Mouse (Mus musculus): ENCODE measurements at regions not wholly inside any gene's neighbourhood (a gene's known extent, or its start where the extent isn't known, plus 50 kb on each side); places are given as distances from the start of the nearest gene placed in this dataset.
A peak's percentile ranks its signal among the peaks of the same experiment; 100 is the strongest.

DNA sequence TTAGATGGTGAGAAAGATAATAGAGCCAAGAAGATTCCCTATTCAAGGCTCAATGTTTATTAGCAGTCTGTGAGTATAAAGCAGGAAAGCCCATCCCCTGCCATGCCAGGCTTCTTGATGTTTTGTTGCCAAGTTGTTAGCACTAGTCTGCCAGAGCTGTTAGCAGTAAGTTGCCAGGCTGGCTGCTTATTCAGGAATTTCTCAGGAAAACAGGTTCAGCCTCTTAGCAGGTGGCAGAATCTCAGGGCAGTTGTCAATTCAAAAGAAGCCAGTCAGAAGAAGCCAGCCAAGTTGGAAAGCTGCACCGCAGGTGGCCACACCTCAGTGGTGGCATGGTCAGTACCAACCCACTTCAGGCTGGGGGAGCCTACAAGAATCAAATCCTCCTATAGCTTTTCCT, 221.6 kb downstream of the Zpld1 start:
- no peak overlapping the region for H3K27ac ChIP-seq (ENCODE audit: insufficient read depth, low read length)
- H3K4me3 ChIP-seq (replicated peaks; ENCODE audit: insufficient read depth, low read depth, low read length): no peak overlapping the region
- WGBS: 10% methylated on average over 1 of the region's 1 CpGs
- no peaks in the 10 kb centered on the region for H3K27me3 ChIP-seq (ENCODE audit: control insufficient read depth, insufficient read depth, low read length)
- peak; percentile 22 to 63 for DNase-seq
- no peak for TF ChIP-seq CTCF (IDR thresholded peaks at IDR 0.05; ENCODE audit: borderline replicate concordance, insufficient read depth, low read depth, low read length)
- TF ChIP-seq POLR2A (IDR thresholded peaks at IDR 0.05; ENCODE audit: borderline replicate concordance, insufficient read depth, low read length): no peak
- H3K4me1 ChIP-seq (ENCODE audit: control insufficient read depth, insufficient read depth, low read length): no peaks in the 10 kb centered on the region

DNA sequence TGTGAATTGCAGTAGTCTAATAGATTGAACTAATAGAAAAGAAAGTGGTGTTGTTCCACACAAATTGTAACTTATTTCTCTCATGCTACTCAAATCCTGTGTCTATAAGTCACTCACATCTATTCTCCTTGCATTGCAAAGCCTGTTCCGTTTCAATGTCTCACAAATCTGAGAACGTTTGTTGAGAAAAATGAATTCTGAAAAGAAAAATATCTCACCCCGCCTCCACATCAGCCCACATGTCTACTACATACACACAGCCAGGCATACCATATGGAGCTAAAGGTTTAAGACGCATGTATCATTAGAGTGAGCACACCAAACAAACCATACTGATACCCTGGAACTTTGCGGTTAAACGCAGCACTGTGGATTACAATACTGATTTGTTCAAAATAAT, 258.0 kb downstream of the Zpld1 start:
- no peak for DNase-seq
- no peaks in the 10 kb centered on the region for H3K4me1 ChIP-seq (ENCODE audit: control insufficient read depth, insufficient read depth, low read length)
- 92% methylated on average over 6 of the region's 6 CpGs for WGBS
- H3K27me3 ChIP-seq (ENCODE audit: control insufficient read depth, insufficient read depth, low read length): no peaks in the 10 kb centered on the region
- TF ChIP-seq CTCF (IDR thresholded peaks at IDR 0.05; ENCODE audit: borderline replicate concordance, insufficient read depth, low read depth, low read length) (no peak), POLR2A (IDR thresholded peaks at IDR 0.05; ENCODE audit: borderline replicate concordance, insufficient read depth, low read length) (no peak)
- H3K4me3 ChIP-seq (replicated peaks; ENCODE audit: insufficient read depth, low read depth, low read length): no peak overlapping the region
- H3K27ac ChIP-seq (ENCODE audit: insufficient read depth, low read length): no peak overlapping the region

GRCm38 (mm10) chr16:55001661-55002289, 296.0 kb downstream of the Zpld1 start:
- H3K4me1 ChIP-seq (ENCODE audit: control insufficient read depth, insufficient read depth, low read length): no peaks in the 10 kb centered on the region
- TF ChIP-seq CTCF (IDR thresholded peaks at IDR 0.05; ENCODE audit: borderline replicate concordance, insufficient read depth, low read depth, low read length) (no peak), POLR2A (IDR thresholded peaks at IDR 0.05; ENCODE audit: borderline replicate concordance, insufficient read depth, low read length) (no peak)
- H3K27ac ChIP-seq (ENCODE audit: insufficient read depth, low read length): no peak overlapping the region
- H3K4me3 ChIP-seq (replicated peaks; ENCODE audit: insufficient read depth, low read depth, low read length): no peak overlapping the region
- H3K27me3 ChIP-seq (ENCODE audit: control insufficient read depth, insufficient read depth, low read length): no peaks in the 10 kb centered on the region
- WGBS: 33% methylated on average over 2 of the region's 2 CpGs
- no peak for DNase-seq

DNA sequence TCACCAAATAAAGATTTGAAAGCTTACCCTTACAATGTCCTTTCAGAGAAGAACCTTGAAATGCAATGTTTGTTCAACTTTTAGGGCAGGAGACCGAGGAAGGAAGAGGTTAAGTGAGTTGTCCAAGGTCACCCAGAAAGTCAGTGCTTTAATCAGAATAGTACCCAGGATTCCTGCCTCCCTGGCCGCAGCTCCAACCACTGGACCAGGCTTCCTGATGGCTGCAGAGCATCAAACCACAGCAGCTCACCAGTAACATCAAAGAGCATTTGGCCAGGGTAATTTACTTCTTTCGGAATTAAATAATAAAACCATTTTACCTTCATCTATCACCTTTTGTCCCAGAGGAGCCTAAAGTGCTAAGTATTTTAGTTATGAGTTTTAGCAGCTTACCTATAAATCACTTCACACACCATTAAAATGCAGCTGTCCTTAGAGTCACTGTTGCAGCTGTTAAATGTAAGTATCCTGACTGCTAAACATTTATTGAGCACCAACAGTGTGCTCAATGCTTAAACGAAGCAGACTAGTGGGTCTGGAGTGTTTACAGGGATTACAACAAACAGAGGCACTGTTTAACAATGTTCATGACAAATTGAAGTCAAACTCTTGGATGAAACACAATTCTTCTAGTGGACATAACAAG, 306.1 kb downstream of the Zpld1 start:
- no peak overlapping the region for H3K27ac ChIP-seq (ENCODE audit: insufficient read depth, low read length)
- DNase-seq: no peak
- H3K4me3 ChIP-seq (replicated peaks; ENCODE audit: insufficient read depth, low read depth, low read length): no peak overlapping the region
- no peaks in the 10 kb centered on the region for H3K4me1 ChIP-seq (ENCODE audit: control insufficient read depth, insufficient read depth, low read length)
- no peaks in the 10 kb centered on the region for H3K27me3 ChIP-seq (ENCODE audit: control insufficient read depth, insufficient read depth, low read length)
- WGBS: 74% methylated on average over 4 of the region's 4 CpGs
- TF ChIP-seq POLR2A (IDR thresholded peaks at IDR 0.05; ENCODE audit: borderline replicate concordance, insufficient read depth, low read length): no peak
- TF ChIP-seq CTCF (IDR thresholded peaks at IDR 0.05; ENCODE audit: borderline replicate concordance, insufficient read depth, low read depth, low read length): no peak

DNA sequence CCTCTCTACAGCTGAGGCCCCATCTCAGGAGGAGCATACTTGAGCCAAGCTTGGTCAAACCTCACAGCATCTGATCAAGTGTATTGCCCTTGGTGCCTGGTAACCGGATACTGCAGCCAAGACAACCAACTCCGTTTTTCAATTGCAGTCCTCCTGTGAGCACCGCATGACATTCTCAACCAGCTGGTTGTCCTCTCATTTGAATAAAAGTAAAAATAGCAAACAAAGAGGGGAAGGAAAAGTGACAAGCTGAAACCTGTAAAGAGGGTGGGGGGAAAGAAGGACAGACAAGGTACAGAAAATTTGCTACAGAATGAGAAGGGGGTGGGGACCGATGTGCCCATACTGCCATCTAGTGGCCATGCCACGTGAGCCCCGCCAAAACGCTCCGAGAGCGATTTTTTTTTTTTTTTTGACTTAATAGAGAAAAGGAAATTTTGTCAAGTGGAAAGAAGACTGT, 314.0 kb downstream of the Zpld1 start:
- no peaks in the 10 kb centered on the region for H3K27me3 ChIP-seq (ENCODE audit: control insufficient read depth, insufficient read depth, low read length)
- DNase-seq: peak; percentile 26 to 27
- H3K27ac ChIP-seq (ENCODE audit: insufficient read depth, low read length): no peak overlapping the region
- 1% methylated on average over 9 of the region's 9 CpGs for WGBS
- no peaks in the 10 kb centered on the region for H3K4me1 ChIP-seq (ENCODE audit: control insufficient read depth, insufficient read depth, low read length)
- peak overlapping the region; percentile 36 for H3K4me3 ChIP-seq (replicated peaks; ENCODE audit: insufficient read depth, low read depth, low read length)
- TF ChIP-seq POLR2A (IDR thresholded peaks at IDR 0.05; ENCODE audit: borderline replicate concordance, insufficient read depth, low read length): no peak
- TF ChIP-seq CTCF (IDR thresholded peaks at IDR 0.05; ENCODE audit: borderline replicate concordance, insufficient read depth, low read depth, low read length): peak; percentile 74

- H3K4me1 ChIP-seq (ENCODE audit: control insufficient read depth, insufficient read depth, low read length): no peaks in the 10 kb centered on the region
- no peak overlapping the region for H3K27ac ChIP-seq (ENCODE audit: insufficient read depth, low read length)
- no peak for DNase-seq
- H3K27me3 ChIP-seq (ENCODE audit: control insufficient read depth, insufficient read depth, low read length): no peaks in the 10 kb centered on the region
- no peak overlapping the region for H3K4me3 ChIP-seq (replicated peaks; ENCODE audit: insufficient read depth, low read depth, low read length)
- 55% methylated on average over 6 of the region's 6 CpGs for WGBS
- TF ChIP-seq POLR2A (IDR thresholded peaks at IDR 0.05; ENCODE audit: borderline replicate concordance, insufficient read depth, low read length): no peak
These were observed 327.4 kb downstream of the Zpld1 start for GRCm38 (mm10) chr16:54970356-54970755.

GRCm38 (mm10) chr16:54943808-54944315, 353.9 kb downstream of the Zpld1 start:
- Histone ChIP-seq H3K27ac (ENCODE audit: insufficient read depth, low read length) (no peak overlapping the region), H3K4me1 (ENCODE audit: control insufficient read depth, insufficient read depth, low read length) (no peaks in the 10 kb centered on the region), H3K4me3 (replicated peaks; ENCODE audit: insufficient read depth, low read depth, low read length) (no peak overlapping the region), H3K27me3 (ENCODE audit: control insufficient read depth, insufficient read depth, low read length) (no peaks in the 10 kb centered on the region)
- DNase-seq: no peak
- WGBS: 55% methylated on average over 7 of the region's 7 CpGs
- TF ChIP-seq POLR2A (IDR thresholded peaks at IDR 0.05; ENCODE audit: borderline replicate concordance, insufficient read depth, low read length) (no peak), CTCF (IDR thresholded peaks at IDR 0.05; ENCODE audit: borderline replicate concordance, insufficient read depth, low read depth, low read length) (no peak)

DNA sequence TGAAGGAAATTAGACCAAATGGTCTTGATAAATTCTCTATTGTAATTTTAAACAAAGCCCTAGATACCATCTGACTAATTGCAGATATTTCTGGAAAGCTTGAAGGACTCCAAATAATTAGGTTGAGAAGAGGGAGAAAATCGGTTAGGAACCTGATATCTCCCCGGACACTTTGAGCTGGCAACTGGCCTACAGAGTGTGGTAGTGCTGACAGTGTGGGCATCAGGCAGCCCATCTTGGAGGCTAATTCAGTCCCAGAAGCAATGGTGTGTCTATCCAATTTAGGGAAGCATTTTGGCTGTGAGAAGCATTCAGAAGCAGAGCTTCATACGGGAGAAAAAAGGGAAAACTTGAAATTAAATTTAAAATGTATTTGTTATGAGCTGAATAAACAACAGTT, 369.5 kb downstream of the Zpld1 start:
- Histone ChIP-seq H3K27ac (ENCODE audit: insufficient read depth, low read length) (no peak overlapping the region), H3K27me3 (ENCODE audit: control insufficient read depth, insufficient read depth, low read length) (no peaks in the 10 kb centered on the region), H3K4me3 (replicated peaks; ENCODE audit: insufficient read depth, low read depth, low read length) (no peak overlapping the region), H3K4me1 (ENCODE audit: control insufficient read depth, insufficient read depth, low read length) (no peaks in the 10 kb centered on the region)
- TF ChIP-seq POLR2A (IDR thresholded peaks at IDR 0.05; ENCODE audit: borderline replicate concordance, insufficient read depth, low read length): no peak
- no peak for TF ChIP-seq CTCF (IDR thresholded peaks at IDR 0.05; ENCODE audit: borderline replicate concordance, insufficient read depth, low read depth, low read length)
- DNase-seq: no peak
- WGBS: 19% methylated on average over 3 of the region's 3 CpGs

Data from cerebellum, adult 2 months (tissue).